Mouse (Mus musculus) heart, adult 18-20 months (tissue): ENCODE data around the gene Crisp1. TPM values are rescaled to one million over a fixed set of nuclear protein-coding genes. Genes with fewer than 3 reads are reported as not detected.

Experiments used
- DNase-seq, 2 experiments: peaks; one replicate each; pipeline ENCODE4 v3.0.0; 2021 to 2022; ENCODE audit warnings: mixed read lengths in 1 of 2
- long read RNA-seq, 2 experiments: library from polyadenylated mRNA; stranded (forward); transcript quantifications; one replicate each; pipeline ENCODE4 v2.0.0; 2021
- total RNA-seq, 2 experiments: library from RNA; stranded (reverse); gene quantifications; 2 replicates each; pipeline ENCODE4 v1.2.3; 2021

The Crisp1 gene
- total RNA-seq: not detected
- long read RNA-seq, experiment 1: 0 reads
- long read RNA-seq, experiment 2: 0 reads

GRCm38 (mm10) chr17:40319062-40319461 lies at the start of gene Crisp1:
TSS of gene Crisp1 (minus strand) at chr17:40319207.
- no peak for DNase-seq

- no peak for DNase-seq
Observed at GRCm38 (mm10) chr17:40342497-40343009, 23.5 kb upstream of the Crisp1 start.

- DNase-seq: no peak
Observed at GRCm38 (mm10) chr17:40285435-40285834, 33.6 kb downstream of the Crisp1 start.

- no peak for DNase-seq
Observed at GRCm38 (mm10) chr17:40275519-40275918, 43.5 kb downstream of the Crisp1 start.

GRCm38 (mm10) chr17:40274906-40275470 lies 44.0 kb downstream of the Crisp1 start:
- DNase-seq: no peak

- no peak for DNase-seq
Observed at GRCm38 (mm10) chr17:40252487-40252886, 66.5 kb downstream of the Crisp1 start.

Other genes starting within 250 kb of the Crisp1 start
- gene AC192777.2, start 223.8 kb downstream of the Crisp1 start, total RNA-seq: not detected
- gene Pgk2, start 110.6 kb downstream of the Crisp1 start, total RNA-seq: not detected
- gene Crisp3, start 76.9 kb downstream of the Crisp1 start, total RNA-seq: not detected
- gene Esp8, start 200.8 kb upstream of the Crisp1 start, total RNA-seq: not detected
- not detected for gene Esp6, start 242.3 kb upstream of the Crisp1 start, total RNA-seq